Mouse (Mus musculus) adrenal gland, adult 18-20 months (tissue): Measurements from ENCODE around the gene Churc1. TPM values are rescaled to one million over a fixed set of nuclear protein-coding genes. Genes with fewer than 3 reads are reported as not detected.

ENCODE experiments used
- DNase-seq, 2 experiments: peaks; one replicate each; pipeline ENCODE4 v3.0.0; 2021 to 2022; ENCODE audit warnings: low spot score in 2 of 2
- total RNA-seq, 2 experiments: library from RNA; stranded (reverse); gene quantifications; 1 replicate in 1 of 2; 2 replicates in 1 of 2; pipeline ENCODE4 v1.2.3; 2021

Gene Churc1
- total RNA-seq, 2 experiments from 2014 or later = 74.5 to 78.6 TPM

- DNase-seq = no peak
Observed at GRCm38 (mm10) chr12:76825283-76825682, 59.9 kb downstream of the Churc1 start.

GRCm38 (mm10) chr12:76832704-76833103 lies 67.4 kb downstream of the Churc1 start:
- DNase-seq = no peak

Other genes with a start within 250 kb of the Churc1 start
- gene Plekhg3, start 234.6 kb upstream of the Churc1 start, total RNA-seq = 10 to 100 TPM in 1 of 2 experiments, 1 to 10 TPM in 1; 8.6 to 11.9 TPM
- 10 to 100 TPM in 1 of 2 experiments, 1 to 10 TPM in 1; 9.8 to 51.4 TPM for gene Sptb, start 55.0 kb upstream of the Churc1 start, total RNA-seq
- gene Fntb, start 51 bp downstream of the Churc1 start, total RNA-seq = 10 to 100 TPM; 12.8 to 14.9 TPM
- not detected for gene Gpx2, start 30.0 kb downstream of the Churc1 start, total RNA-seq
- gene Rab15, start 57.4 kb downstream of the Churc1 start, total RNA-seq = 1 to 10 TPM; 2.3 to 2.5 TPM
- gene Max, start 196.7 kb downstream of the Churc1 start, total RNA-seq = 10 to 100 TPM; 70.1 to 70.8 TPM